Mouse (Mus musculus) embryonic facial prominence, embryonic 10.5 days (tissue): ENCODE data around the gene Galk1. TPM values are rescaled to one million over a fixed set of nuclear protein-coding genes. Genes with fewer than 3 reads are reported as not detected.

Experiments used
- DNase-seq: peaks from one replicate; pipeline ENCODE4 v3.0.0-alpha.2; 2017; ENCODE audit warnings: low spot score
- H3K27ac ChIP-seq: fragments of 300-500 bp; sonication (generic); replicated peaks from 2 replicates; pipeline ENCODE4 v1.5.1; 2016; ENCODE audit warnings: mild to moderate bottlenecking
- H3K27me3 ChIP-seq: fragments of 300-500 bp; sonication (generic); replicated peaks from 2 replicates; pipeline ENCODE4 v1.6.1; 2016; ENCODE audit warnings: low read depth, mild to moderate bottlenecking; ENCODE audit not compliant: poor library complexity, severe bottlenecking
- H3K36me3 ChIP-seq: fragments of 300-500 bp; sonication (generic); replicated peaks from 2 replicates; pipeline ENCODE4 v1.6.1; 2016; ENCODE audit warnings: mild to moderate bottlenecking, moderate library complexity
- H3K4me1 ChIP-seq: fragments of 300-500 bp; sonication (generic); 2 replicates; pipeline ENCODE4 v1.6.1; 2016
- H3K4me3 ChIP-seq: fragments of 300-500 bp; sonication (generic); 2 replicates; pipeline ENCODE4 v1.5.1; 2016; ENCODE audit warnings: mild to moderate bottlenecking, moderate library complexity
- H3K9me3 ChIP-seq: fragments of 300-500 bp; sonication (generic); 2 replicates; pipeline ENCODE4 v1.6.1; 2016; ENCODE audit warnings: mild to moderate bottlenecking
- WGBS: fragments of 180-500 bp; shearing (Covaris S2); methylation state at CpG from one replicate; pipeline ENCODE4 v1.1.7; 2016; 5-methylcytosine and 5-hydroxymethylcytosine counted together
- polyA plus RNA-seq: library from polyadenylated mRNA; unstranded; fragments of >200 nt; fragmentation: Nextera tagmentation; extraction: Ambion mirVana; gene quantifications from 2 replicates; pipeline ENCODE4 v1.2.1, GENCODE M21; 2016

Galk1 gene
- polyA plus RNA-seq: 212 and 216 TPM in 2 replicates

DNA sequence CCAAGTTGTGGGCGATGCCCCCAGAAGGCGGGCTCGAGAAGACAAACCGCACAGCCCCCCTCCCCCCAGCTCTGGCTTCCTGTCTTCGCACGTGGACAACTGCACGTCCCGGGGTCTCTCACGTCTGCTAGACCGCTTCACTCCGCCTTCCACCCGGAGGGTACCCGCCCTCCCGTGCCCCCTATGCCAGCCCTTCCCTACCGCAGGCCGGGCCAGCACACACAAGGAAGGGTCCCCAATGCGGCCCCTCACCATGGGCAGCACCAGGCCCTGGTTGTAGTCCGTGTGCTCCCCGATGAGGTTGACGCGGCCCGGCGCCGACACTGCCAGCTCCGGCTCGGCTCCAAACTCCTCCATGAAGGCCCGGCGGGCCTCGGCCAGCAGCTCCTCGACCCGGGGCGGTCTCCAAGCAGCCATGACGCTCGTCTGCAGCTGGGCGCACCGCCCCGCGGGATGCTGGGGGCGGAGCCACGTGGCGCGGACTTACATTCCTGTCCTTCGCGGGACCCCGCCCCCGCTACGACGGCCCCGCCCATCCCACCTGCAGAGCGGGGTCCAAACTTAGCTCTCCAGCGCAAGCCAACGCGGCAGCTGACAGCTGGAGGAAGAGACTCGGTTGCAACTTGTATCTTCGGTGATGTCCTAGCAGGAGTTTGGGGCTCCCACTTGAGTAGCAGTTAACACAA is at the start of gene Galk1:
TSS of gene Galk1 (minus strand) at position 458 of the 686 bp plus-strand sequence.
- Histone ChIP-seq H3K27me3 (no peaks in the 10 kb centered on the region), H3K4me1 (peaks cover 40% of the 10 kb centered on the region), H3K27ac (peak within 1 kb of the TSS; percentile 92), H3K9me3 (no peaks in the 10 kb centered on the region), H3K4me3 (peak within 1 kb of the TSS; percentile 74), H3K36me3 (peaks cover 37% of the 10 kb centered on the region)
- DNase-seq: peak; percentile 96
- under 1% methylated on average over 55 of the region's 55 CpGs for WGBS

DNA sequence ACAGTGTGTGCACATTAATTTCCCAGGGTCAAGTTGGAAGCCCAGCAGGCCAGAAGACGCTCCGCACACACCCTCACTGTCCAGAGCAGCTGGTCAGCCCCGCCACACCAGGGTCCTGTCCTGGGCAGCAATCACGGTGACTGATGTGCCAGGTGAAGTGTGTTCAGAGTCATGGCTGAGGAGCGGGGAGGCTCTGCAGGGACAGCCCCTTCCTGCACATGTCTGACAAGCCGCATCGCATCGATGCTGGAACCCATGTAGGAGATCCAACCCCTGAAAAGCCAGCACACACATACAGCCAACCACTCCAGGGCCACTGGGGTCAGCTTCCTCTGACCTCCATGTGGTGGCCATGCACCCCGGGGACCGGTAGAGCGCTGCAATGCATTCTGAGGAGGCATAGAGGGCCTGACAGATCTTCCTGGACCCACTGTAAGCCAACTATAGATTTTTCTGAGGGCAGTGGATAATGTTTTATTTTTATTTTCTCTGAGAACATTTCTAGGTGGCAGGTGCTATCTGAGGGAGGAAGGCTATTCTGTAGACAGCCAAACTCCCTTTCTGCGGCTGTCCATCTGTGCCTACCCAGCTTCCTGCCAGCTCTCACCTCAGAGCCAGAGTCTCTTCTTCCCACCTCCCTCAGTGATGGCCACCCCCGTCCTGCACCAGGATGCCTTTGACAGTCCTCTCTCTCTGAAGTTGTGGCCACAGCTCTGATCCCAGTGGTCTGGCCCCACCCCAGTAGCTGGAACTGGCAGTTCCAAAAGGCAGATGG is 49.3 kb upstream of the Galk1 start:
- H3K4me3 ChIP-seq: no peak overlapping the region
- 87% methylated on average over 13 of the region's 13 CpGs for WGBS
- H3K4me1 ChIP-seq: peaks cover 15% of the 10 kb centered on the region; the same call in 1 of the 2 replicates
- DNase-seq: no peak
- H3K27me3 ChIP-seq: no peaks in the 10 kb centered on the region
- H3K36me3 ChIP-seq: peaks cover 67% of the 10 kb centered on the region
- H3K27ac ChIP-seq: no peak overlapping the region
- no peaks in the 10 kb centered on the region for H3K9me3 ChIP-seq

DNA sequence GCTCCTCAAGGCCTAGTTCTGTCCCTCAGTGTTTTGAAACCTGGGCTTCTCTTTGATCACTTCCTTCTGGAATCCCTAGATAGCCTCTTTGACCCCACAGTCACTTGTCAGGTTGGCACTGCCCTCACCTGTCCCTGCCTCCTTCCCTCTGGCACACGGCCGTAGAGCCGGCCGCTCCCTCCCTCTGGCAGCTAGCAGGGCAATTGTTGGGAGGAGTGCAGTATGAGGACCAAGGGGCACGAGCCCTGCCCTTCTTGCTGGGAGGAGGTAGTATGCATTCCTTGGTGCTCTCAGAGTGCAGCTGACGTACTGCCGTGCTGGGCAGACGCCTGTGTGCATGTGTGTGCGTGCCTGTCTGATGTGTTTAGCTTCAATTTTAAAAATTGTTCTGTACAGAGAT is 48.1 kb upstream of the Galk1 start:
- no peak overlapping the region for H3K4me3 ChIP-seq
- WGBS: 88% methylated on average over 9 of the region's 9 CpGs
- no peaks in the 10 kb centered on the region for H3K27me3 ChIP-seq
- H3K27ac ChIP-seq: no peak overlapping the region
- no peak for DNase-seq
- H3K4me1 ChIP-seq: peaks cover 14% of the 10 kb centered on the region; the same call in 1 of the 2 replicates
- no peaks in the 10 kb centered on the region for H3K9me3 ChIP-seq
- peaks cover 79% of the 10 kb centered on the region for H3K36me3 ChIP-seq

DNA sequence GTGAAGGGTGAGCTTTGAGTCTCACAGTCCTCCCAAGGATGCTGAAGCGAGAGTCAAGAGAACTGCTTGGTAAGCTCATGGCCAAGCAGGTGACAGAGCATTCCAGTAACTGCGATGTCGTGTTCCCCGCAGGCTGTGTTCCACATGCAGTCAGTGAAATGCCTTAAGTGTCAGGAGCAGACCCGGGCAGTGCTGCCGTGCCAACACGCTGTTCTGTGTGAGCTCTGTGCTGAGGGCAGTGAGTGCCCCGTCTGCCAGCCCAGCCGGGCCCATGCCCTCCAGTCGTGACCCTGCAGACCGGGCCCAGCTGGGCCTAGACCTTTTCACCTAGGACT is 47.1 kb upstream of the Galk1 start:
- 94% methylated on average over 11 of the region's 11 CpGs for WGBS
- no peak overlapping the region for H3K27ac ChIP-seq
- peaks cover 89% of the 10 kb centered on the region for H3K36me3 ChIP-seq
- peaks cover 13% of the 10 kb centered on the region; the same call in 1 of the 2 replicates for H3K4me1 ChIP-seq
- no peak for DNase-seq
- H3K9me3 ChIP-seq: no peaks in the 10 kb centered on the region
- no peaks in the 10 kb centered on the region for H3K27me3 ChIP-seq
- H3K4me3 ChIP-seq: no peak overlapping the region

- DNase-seq: no peak
- WGBS: 90% methylated on average over 17 of the region's 17 CpGs
- Histone ChIP-seq H3K36me3 (peaks cover 95% of the 10 kb centered on the region), H3K4me1 (peaks cover 9% of the 10 kb centered on the region; the same call in 1 of the 2 replicates), H3K9me3 (no peaks in the 10 kb centered on the region), H3K27me3 (no peaks in the 10 kb centered on the region), H3K4me3 (0 out of 2 replicates have a peak overlapping the region, but pooled peaks have one; percentile 2), H3K27ac (no peak overlapping the region)
Observed at GRCm38 (mm10) chr11:116058868-116059690, 46.6 kb upstream of the Galk1 start.

GRCm38 (mm10) chr11:116058022-116058614 is 45.6 kb upstream of the Galk1 start:
- peaks cover 100% of the 10 kb centered on the region for H3K36me3 ChIP-seq
- H3K27me3 ChIP-seq: no peaks in the 10 kb centered on the region
- WGBS: 83% methylated on average over 12 of the region's 12 CpGs
- no peak overlapping the region for H3K27ac ChIP-seq
- 0 out of 2 replicates have a peak, but pooled peaks cover 4% of the 10 kb centered on the region for H3K4me1 ChIP-seq
- no peaks in the 10 kb centered on the region for H3K9me3 ChIP-seq
- DNase-seq: no peak
- no peak overlapping the region for H3K4me3 ChIP-seq

- Histone ChIP-seq H3K27me3 (no peaks in the 10 kb centered on the region), H3K4me3 (no peak overlapping the region), H3K36me3 (peaks cover 100% of the 10 kb centered on the region), H3K4me1 (0 out of 2 replicates have a peak, but pooled peaks cover 1% of the 10 kb centered on the region), H3K9me3 (no peaks in the 10 kb centered on the region), H3K27ac (no peak overlapping the region)
- 88% methylated on average over 4 of the region's 4 CpGs for whole genome bisulfite sequencing
- DNase-seq: no peak
Observed at GRCm38 (mm10) chr11:116057237-116057881, 44.8 kb upstream of the Galk1 start.

- H3K9me3 ChIP-seq: no peaks in the 10 kb centered on the region
- no peaks in the 10 kb centered on the region for H3K27me3 ChIP-seq
- peaks cover 100% of the 10 kb centered on the region for H3K36me3 ChIP-seq
- DNase-seq: no peak
- no peaks in the 10 kb centered on the region for H3K4me1 ChIP-seq
- WGBS: 96% methylated on average over 11 of the region's 11 CpGs
- H3K27ac ChIP-seq: no peak overlapping the region
- H3K4me3 ChIP-seq: no peak overlapping the region
Observed at GRCm38 (mm10) chr11:116055873-116056272, 43.4 kb upstream of the Galk1 start.

GRCm38 (mm10) chr11:116053510-116054229 is 41.2 kb upstream of the Galk1 start:
- no peak overlapping the region for H3K4me3 ChIP-seq
- H3K4me1 ChIP-seq: no peaks in the 10 kb centered on the region
- no peaks in the 10 kb centered on the region for H3K27me3 ChIP-seq
- peaks cover 100% of the 10 kb centered on the region for H3K36me3 ChIP-seq
- DNase-seq: no peak
- H3K27ac ChIP-seq: no peak overlapping the region
- peaks cover 4% of the 10 kb centered on the region; the same call in 1 of the 2 replicates for H3K9me3 ChIP-seq
- 92% methylated on average over 9 of the region's 9 CpGs for WGBS

- no peak overlapping the region for H3K4me3 ChIP-seq
- no peaks in the 10 kb centered on the region for H3K27me3 ChIP-seq
- H3K27ac ChIP-seq: no peak overlapping the region
- H3K9me3 ChIP-seq: peaks cover 4% of the 10 kb centered on the region; the same call in 1 of the 2 replicates
- H3K4me1 ChIP-seq: no peaks in the 10 kb centered on the region
- 87% methylated on average over 4 of the region's 4 CpGs for WGBS
- DNase-seq: no peak
- H3K36me3 ChIP-seq: peaks cover 100% of the 10 kb centered on the region
Observed at GRCm38 (mm10) chr11:116050196-116050595, 37.7 kb upstream of the Galk1 start.

DNA sequence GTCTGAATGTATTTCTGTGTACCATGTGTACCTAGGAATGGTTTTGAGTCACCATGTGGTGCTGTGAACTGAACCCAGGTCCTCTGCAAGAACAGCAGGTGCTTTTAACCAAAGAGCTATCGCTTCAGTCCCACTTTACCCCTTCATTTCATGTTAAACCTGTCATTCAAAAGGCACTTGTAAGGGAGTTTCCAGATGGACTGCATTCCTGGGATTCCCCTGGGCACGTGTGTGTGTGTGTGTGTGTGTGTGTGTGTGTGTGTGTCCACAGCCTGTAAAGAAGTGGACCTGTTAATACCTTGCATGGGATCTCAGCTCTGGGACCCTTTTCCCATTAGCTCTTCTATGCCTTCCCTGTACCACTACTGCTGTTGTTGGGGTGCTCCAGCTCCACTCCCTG is 37.1 kb upstream of the Galk1 start:
- H3K4me3 ChIP-seq: no peak overlapping the region
- peaks cover 4% of the 10 kb centered on the region; the same call in 1 of the 2 replicates for H3K9me3 ChIP-seq
- peaks cover 100% of the 10 kb centered on the region for H3K36me3 ChIP-seq
- H3K27ac ChIP-seq: no peak overlapping the region
- peak; percentile 9 for DNase-seq
- WGBS: 84% methylated on average over 2 of the region's 2 CpGs
- no peaks in the 10 kb centered on the region for H3K27me3 ChIP-seq
- no peaks in the 10 kb centered on the region for H3K4me1 ChIP-seq
